Mouse (Mus musculus): Measurements from ENCODE around the gene Ccdc3. TPM values are rescaled to one million over a fixed set of nuclear protein-coding genes. Genes with fewer than 3 reads are reported as not detected.

Gene Ccdc3
- total RNA-seq, 1 experiment from 2014 or later = 23.0 TPM

- DNase-seq = peak; percentile 8
Observed at GRCm38 (mm10) chr2:5161002-5161745, 23.6 kb downstream of the Ccdc3 start.

GRCm38 (mm10) chr2:5161908-5162674 lies 24.5 kb downstream of the Ccdc3 start:
- DNase-seq = no peak

GRCm38 (mm10) chr2:5162756-5163155 lies 25.2 kb downstream of the Ccdc3 start:
- peak; percentile 7 for DNase-seq

GRCm38 (mm10) chr2:5165941-5166361 lies 28.4 kb downstream of the Ccdc3 start:
- DNase-seq = peak; percentile 8

GRCm38 (mm10) chr2:5166796-5167195 lies 29.2 kb downstream of the Ccdc3 start:
- DNase-seq = no peak

GRCm38 (mm10) chr2:5170815-5171214 lies 33.2 kb downstream of the Ccdc3 start:
- DNase-seq = no peak

GRCm38 (mm10) chr2:5171301-5172000 lies 33.9 kb downstream of the Ccdc3 start:
- DNase-seq = no peak

GRCm38 (mm10) chr2:5172773-5173172 lies 35.2 kb downstream of the Ccdc3 start:
- no peak for DNase-seq

GRCm38 (mm10) chr2:5174716-5175115 lies 37.1 kb downstream of the Ccdc3 start:
- DNase-seq = no peak

GRCm38 (mm10) chr2:5181462-5182443 lies 44.2 kb downstream of the Ccdc3 start:
- no peak for DNase-seq

- no peak for DNase-seq
Observed at GRCm38 (mm10) chr2:5184166-5184565, 46.6 kb downstream of the Ccdc3 start.

- no peak for DNase-seq
Observed at GRCm38 (mm10) chr2:5185631-5186030, 48.1 kb downstream of the Ccdc3 start.

GRCm38 (mm10) chr2:5192156-5192555 lies 54.6 kb downstream of the Ccdc3 start:
- no peak for DNase-seq

GRCm38 (mm10) chr2:5193071-5193470 lies 55.5 kb downstream of the Ccdc3 start:
- DNase-seq = no peak

GRCm38 (mm10) chr2:5194701-5195215 lies 57.2 kb downstream of the Ccdc3 start:
- peak; percentile 18 for DNase-seq

GRCm38 (mm10) chr2:5197486-5197885 lies 59.9 kb downstream of the Ccdc3 start:
- no peak for DNase-seq

- DNase-seq = no peak
Observed at GRCm38 (mm10) chr2:5199289-5199688, 61.7 kb downstream of the Ccdc3 start.

GRCm38 (mm10) chr2:5200817-5201364 lies 63.3 kb downstream of the Ccdc3 start:
- no peak for DNase-seq

- DNase-seq = no peak
Observed at GRCm38 (mm10) chr2:5203146-5203545, 65.6 kb downstream of the Ccdc3 start.

GRCm38 (mm10) chr2:5204941-5205340 lies 67.4 kb downstream of the Ccdc3 start:
- no peak for DNase-seq

GRCm38 (mm10) chr2:5206651-5207050 lies 69.1 kb downstream of the Ccdc3 start:
- no peak for DNase-seq

Data from adrenal gland, postnatal 14 days (tissue).